Mouse (Mus musculus) ovary, adult 18-20 months (tissue): ENCODE measurements around the gene Gzmk.

Experiments used
- DNase-seq: peaks from one replicate; pipeline ENCODE4 v3.0.0; 2022; ENCODE audit warnings: low spot score, mixed read lengths

Gzmk gene

GRCm38 (mm10) chr13:113202184-113202583 lies 23.5 kb downstream of the Gzmk start:
- DNase-seq = no peak

DNA sequence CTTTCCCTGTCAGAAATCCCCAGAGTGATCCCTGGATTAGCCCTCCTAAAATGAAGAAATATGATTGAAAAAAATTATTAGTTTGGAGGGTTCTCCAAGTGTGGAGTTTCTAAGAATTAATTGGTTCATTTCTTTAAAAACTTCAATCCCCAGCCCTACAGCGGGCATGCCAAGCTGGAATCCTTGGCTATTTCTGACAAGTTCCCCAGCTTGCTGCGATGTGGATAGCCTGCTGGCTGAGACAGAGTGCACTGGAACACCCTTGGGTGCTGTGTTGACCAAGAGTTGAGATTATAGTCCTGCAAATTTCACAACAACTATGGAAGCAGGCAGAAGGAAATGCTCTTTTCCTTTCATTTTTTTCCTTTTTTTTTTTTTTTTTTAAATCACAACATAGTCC lies 24.1 kb downstream of the Gzmk start:
- no peak for DNase-seq

DNA sequence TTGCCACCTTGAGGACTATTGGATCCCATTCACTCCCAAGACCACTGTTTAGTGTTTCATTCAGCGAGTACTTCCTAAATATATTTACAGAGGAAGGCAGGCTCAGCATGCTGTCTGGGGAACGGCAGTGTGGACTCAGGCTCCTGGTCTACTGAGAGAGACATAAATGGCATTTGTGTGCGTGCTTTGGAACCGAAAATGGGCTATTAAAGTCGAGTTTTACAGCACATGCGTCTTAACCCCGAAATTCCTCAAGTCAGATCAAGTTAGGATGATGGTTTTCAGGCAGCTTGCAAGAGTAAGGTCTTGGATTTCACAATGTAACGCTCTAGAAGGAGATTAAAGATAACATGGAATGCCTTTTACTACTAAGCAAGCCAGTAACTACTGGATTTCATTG lies 25.0 kb downstream of the Gzmk start:
- DNase-seq = no peak

DNA sequence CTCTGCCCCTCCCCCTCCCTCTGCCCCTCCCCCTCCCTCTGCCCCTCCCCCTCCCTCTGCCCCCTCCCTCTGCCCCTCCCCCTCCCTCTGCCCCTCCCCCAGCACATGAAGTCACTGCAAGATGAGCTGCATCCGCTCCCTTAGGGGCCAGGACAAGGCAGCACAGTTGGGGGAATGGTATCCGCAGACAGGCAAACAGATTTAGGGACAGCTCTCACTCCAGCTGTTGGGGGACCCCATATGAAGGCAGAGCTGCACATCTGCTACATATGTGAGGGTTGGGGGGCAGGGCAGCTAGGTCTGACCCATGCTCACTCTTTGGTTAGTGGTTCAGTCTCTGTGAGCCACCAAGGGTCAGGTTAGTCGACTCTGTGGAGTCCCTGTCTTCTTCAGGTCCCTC lies 26.4 kb downstream of the Gzmk start:
- no peak for DNase-seq

DNA sequence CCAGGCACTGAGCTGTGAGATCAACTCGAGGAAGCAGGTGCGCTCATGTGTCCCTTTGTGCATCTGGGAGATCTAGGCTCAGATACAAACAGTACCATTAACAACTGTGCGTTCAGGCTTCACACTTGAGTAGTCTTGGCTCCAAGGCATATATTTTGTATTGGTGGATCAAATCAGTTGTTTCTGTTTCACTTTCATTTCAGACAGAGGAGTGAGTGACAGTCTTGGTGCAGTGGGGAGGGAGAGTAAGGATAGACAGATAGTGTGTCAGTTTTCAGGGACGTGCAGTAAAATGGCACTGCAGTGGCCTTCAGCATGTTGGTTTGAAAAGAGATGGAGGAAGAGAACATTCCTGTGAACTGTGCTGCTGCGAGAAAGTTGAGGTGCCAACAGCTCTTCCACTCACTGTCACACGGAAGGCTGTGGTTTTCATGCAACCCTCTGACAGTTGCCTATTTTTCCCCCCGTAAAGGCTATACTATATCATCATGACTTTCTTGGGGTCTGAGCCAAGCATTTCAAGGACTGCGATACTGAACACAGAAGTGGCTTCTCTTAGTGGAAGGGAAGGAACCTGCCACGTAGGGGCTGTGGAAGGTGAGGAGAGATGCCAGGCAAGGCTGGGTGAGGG lies 27.7 kb downstream of the Gzmk start:
- no peak for DNase-seq

GRCm38 (mm10) chr13:113196808-113197674 lies 28.7 kb downstream of the Gzmk start:
- DNase-seq = no peak

- DNase-seq = no peak
Measured at GRCm38 (mm10) chr13:113183720-113184119, 42.0 kb downstream of the Gzmk start.

DNA sequence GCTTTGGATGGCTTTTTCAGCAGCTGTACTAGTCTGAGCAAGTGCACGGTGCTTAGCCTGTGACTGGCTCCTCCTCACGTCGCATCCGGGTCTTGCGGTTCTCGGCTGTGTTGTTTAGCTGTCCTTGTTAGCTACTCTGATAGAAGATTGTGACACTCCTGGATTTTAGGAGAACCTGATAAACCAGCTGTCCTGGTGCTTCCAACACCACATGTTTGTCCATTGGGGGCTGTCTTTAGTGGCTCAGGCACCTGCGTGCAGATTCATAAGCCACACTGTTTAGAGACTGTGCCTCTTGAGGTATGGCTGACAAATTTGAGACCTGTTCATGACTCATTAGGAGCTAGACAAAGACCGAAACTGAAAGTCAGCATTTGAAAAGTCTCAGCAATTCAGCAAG lies 42.4 kb downstream of the Gzmk start:
- no peak for DNase-seq

GRCm38 (mm10) chr13:113174162-113174561 lies 51.5 kb downstream of the Gzmk start:
- DNase-seq = no peak

DNA sequence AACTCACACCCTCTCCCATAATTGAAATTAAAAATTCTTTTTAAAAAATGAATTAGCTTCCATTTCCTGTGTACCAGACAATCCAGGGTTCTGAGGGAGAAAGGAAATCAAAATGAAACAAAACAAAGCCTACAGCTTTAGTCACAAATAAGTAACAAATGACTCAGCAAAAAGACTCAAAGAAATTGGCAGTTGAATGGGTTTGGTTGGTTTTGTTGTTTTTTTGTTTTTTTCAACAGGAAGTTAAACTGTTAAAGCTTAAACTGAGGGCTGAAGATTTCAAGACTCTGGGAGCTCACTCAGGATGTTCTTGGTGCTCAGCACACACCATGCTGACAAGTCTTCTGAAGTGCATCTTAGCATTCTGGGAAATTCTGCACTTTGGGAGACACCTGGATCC lies 55.5 kb downstream of the Gzmk start:
- no peak for DNase-seq

DNA sequence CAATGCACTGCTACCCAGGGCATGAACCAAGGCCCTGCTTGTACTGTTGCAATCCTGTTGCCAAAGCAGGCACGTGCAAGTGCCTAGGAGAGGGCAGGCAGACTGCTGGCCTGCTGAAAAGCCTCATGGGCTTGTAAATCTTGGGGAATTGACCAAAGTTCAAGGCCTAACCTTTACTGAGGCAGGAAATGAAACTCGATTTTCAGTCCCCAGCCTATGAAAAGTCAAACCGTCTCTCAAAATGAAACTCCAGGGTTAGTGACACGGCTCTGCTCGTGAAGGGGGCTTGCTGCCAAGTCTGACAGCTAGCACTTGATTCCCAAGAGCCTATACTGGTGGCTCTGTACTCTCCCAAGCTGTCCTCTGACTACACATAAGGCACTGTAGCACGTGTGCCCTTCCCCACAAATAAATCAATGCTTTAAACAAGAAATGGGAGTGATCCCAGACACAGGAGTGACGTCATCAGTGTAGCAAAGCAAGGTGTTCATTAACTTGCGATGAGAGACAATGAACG lies 57.6 kb downstream of the Gzmk start:
- DNase-seq = no peak

DNA sequence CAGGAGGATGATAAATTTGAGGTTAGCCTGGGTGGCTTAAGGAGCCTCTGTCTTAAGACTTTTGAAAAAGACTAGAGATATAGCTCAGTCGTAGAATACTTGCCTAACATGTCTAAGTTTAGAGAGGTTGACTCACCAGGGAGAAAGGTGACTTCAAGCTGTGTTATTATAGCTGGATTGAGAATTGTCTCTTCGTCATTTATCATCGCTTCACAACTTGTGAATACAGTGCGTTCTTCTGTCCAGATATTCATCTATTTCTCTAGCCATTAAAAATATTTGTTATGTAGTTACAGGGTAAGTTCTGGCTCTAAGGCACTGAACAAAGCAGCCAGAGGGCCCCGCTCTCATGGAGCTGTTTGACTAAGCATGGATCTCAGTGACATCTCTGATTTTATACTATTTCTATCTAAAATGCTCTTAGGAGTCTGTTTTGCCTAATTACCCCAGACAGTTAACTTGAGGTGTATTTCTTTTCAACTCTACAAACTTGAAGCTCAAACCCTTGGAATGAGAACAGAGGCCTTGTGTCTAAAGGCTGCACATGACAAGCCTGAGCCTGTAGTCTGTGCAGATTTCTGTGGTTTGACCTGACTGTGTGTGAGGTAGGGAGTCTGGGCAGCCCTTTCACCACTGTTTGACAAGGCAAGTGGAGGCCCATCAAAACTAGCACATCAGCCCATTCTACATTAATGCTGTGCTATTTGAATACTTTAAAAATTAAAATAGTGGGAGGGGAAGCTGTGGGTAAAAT lies 61.3 kb downstream of the Gzmk start:
- DNase-seq = no peak

DNA sequence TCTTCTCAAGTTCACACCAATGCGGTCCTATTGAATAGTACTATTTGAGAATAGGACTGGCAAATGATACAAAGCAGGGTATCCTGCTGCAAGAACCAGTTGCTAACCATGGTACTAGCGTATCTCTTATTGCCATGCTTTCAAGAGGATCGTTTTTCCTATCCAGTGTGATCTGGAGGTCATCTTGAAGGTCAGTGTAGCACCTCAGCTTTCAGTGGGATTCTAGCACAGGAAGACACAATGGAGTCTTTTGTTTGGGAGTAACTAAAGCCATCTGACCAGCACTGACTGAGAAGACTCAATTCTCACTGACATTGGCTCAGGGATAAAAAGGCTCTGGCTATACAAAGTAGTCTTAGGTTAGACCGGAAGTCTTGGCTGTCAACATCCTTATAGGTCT lies 74.2 kb downstream of the Gzmk start:
- no peak for DNase-seq

DNA sequence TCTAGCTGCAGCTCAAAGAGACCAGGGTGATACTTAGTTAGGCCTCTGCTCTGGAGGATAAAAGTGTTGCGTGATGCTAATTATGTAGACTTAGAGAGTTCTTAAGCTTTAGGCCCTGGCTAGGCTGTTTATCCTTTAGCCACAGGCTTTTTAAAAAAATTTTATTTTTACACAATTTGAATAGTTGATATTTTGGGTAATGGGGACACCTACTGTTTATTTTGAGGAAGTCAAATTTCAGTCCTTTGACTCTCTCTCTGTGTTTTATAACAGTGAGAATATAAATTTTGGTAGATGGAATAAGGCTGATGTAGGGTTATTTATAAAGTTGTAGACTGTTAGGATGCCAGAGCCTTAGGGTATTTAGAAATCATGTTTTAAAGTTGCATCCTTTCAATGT lies 86.1 kb downstream of the Gzmk start:
- DNase-seq = no peak

DNA sequence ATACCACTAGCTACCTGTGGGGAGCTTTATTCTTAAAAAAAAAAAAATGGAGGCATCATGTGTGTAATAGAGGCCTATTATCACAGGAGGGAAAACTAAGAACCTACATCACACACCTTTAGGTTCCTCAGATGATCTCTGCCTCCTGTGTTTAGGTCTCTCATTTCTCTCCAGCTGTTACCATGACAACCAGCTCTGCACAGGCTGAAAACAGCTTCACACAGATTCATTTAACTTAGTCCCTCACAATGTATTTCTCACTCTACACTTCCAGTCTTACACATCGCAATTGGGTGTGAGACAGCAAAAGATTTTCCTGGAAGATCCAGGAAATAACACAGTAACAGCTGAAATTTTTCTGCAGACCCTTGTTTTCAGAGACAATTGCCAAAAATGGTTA lies 95.7 kb downstream of the Gzmk start:
- no peak for DNase-seq
